Mouse (Mus musculus) gonadal fat pad, adult 2 months (tissue): ENCODE data around the gene Timmdc1. TPM values are rescaled to one million over a fixed set of nuclear protein-coding genes. Genes with fewer than 3 reads are reported as not detected.

Experiments used
- DNase-seq: peaks from one replicate; pipeline ENCODE4 v3.0.0-alpha.2; 2012; ENCODE audit warnings: low read depth
- polyA plus RNA-seq: library from polyadenylated mRNA; depleted of rRNA; stranded (reverse); fragments of >200 nt; gene quantifications from 2 replicates; pipeline ENCODE4 v1.2.3, GENCODE M21; 2012; rRNA removed

The Timmdc1 gene
- polyA plus RNA-seq, 1 experiment: 11.5 TPM

GRCm38 (mm10) chr16:38463305-38463704, 59.2 kb downstream of the Timmdc1 start:
- DNase-seq: no peak

GRCm38 (mm10) chr16:38462161-38462560, 60.3 kb downstream of the Timmdc1 start:
- DNase-seq: no peak

GRCm38 (mm10) chr16:38461749-38462148, 60.7 kb downstream of the Timmdc1 start:
- DNase-seq: no peak

GRCm38 (mm10) chr16:38459990-38460389, 62.5 kb downstream of the Timmdc1 start:
- no peak for DNase-seq

- no peak for DNase-seq
Observed at GRCm38 (mm10) chr16:38458600-38459280, 63.7 kb downstream of the Timmdc1 start.

GRCm38 (mm10) chr16:38456812-38457567, 65.5 kb downstream of the Timmdc1 start:
- DNase-seq: no peak

GRCm38 (mm10) chr16:38455511-38456418, 66.7 kb downstream of the Timmdc1 start, which contains the start of gene Cd80:
Gene Cd80 (plus strand): TSS chr16:38455561.
- DNase-seq: no peak

- no peak for DNase-seq
Observed at GRCm38 (mm10) chr16:38454533-38455254, 67.8 kb downstream of the Timmdc1 start.

- no peak for DNase-seq
Observed at GRCm38 (mm10) chr16:38453952-38454351, 68.5 kb downstream of the Timmdc1 start.

- DNase-seq: no peak
Observed at GRCm38 (mm10) chr16:38453203-38453553, 69.3 kb downstream of the Timmdc1 start.

GRCm38 (mm10) chr16:38452442-38453202, 69.8 kb downstream of the Timmdc1 start, which contains the start of gene Adprh:
Gene Adprh (minus strand): TSS chr16:38452703.
- no peak for DNase-seq

- DNase-seq: no peak
Observed at GRCm38 (mm10) chr16:38451421-38452205, 70.8 kb downstream of the Timmdc1 start.

- no peak for DNase-seq
Observed at GRCm38 (mm10) chr16:38450707-38451106, 71.8 kb downstream of the Timmdc1 start.

GRCm38 (mm10) chr16:38448458-38448857, 74.0 kb downstream of the Timmdc1 start:
- no peak for DNase-seq

Other genes starting within 250 kb of the Timmdc1 start
- 0.08 and 0.18 TPM in 2 replicates for gene Nr1i2, start 227.8 kb downstream of the Timmdc1 start, polyA plus RNA-seq
- gene Maats1, start 180.5 kb downstream of the Timmdc1 start, polyA plus RNA-seq: 0.24 and 0.98 TPM in 2 replicates
- gene Cox17, start 175.7 kb downstream of the Timmdc1 start, polyA plus RNA-seq: 90.6 and 118 TPM in 2 replicates
- not detected in 2 replicates for gene Gm21987, start 175.6 kb downstream of the Timmdc1 start, polyA plus RNA-seq
- gene Popdc2, start 160.5 kb downstream of the Timmdc1 start, polyA plus RNA-seq: 10.6 and 12.4 TPM in 2 replicates
- gene Pla1a, start 89.5 kb downstream of the Timmdc1 start, polyA plus RNA-seq: 18.2 and 19.5 TPM in 2 replicates
- 19.7 and 22.9 TPM in 2 replicates for gene Adprh, start 70.0 kb downstream of the Timmdc1 start, polyA plus RNA-seq
- 0.51 and 1.1 TPM in 2 replicates for gene Cd80, start 67.1 kb downstream of the Timmdc1 start, polyA plus RNA-seq
- 25.4 and 25.5 TPM in 2 replicates for gene Poglut1, start 27.6 kb upstream of the Timmdc1 start, polyA plus RNA-seq
- gene Tmem39a, start 36.0 kb upstream of the Timmdc1 start, polyA plus RNA-seq: 120 and 138 TPM in 2 replicates
- gene Arhgap31, start 190.6 kb upstream of the Timmdc1 start, polyA plus RNA-seq: 13.1 and 18.1 TPM in 2 replicates
- 30.4 and 35.6 TPM in 2 replicates for gene B4galt4, start 219.6 kb upstream of the Timmdc1 start, polyA plus RNA-seq